In the genomic region with DNA sequence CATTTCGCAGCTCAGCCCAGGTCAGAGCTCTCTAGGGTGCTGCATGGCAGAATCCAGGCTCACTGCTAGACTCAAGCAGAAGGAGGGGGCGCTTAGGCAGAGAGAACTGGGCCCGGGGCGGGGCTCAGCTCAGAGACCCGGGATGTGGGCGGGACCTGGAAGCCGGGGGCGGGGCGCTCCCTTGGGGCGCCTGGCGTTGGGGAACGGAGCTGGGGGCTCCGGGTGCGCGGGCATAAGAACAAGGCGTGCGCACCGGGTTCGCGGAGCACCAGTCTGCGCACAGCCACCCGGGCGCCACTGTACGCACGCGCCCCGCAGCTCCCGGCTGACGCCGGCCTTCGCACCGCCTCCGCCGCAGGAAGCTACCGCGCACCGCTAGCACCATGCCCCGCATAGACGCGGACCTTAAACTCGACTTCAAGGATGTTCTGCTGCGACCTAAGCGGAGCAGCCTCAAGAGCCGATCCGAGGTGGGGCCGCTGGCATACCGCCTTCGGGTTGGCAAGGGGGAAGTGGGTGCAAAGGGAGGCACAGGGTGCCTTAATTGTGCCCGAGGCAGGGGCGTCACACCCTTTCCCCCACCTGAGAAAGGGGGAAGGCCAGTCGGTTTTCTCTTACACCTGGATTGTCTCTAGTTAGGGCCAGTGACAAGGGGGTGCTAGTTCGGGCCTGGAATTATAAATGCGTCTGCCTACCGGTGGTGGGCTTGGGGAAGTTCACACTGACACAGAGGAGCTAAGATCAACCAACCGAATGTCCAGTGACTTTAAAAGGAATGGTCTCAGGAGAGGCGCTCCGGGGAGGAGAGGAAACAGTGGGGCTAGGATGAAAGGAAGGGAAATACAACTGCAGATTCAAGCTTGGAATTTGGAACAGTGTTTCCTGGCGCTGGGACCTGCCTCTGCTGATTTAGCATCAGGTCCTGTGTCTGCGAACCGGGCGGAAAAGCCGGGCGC, we compare ENCODE assay signal across 8 mouse cellular contexts. TPM values are rescaled to one million over a fixed set of nuclear protein-coding genes. Genes with fewer than 3 reads are reported as not detected.
A peak's percentile ranks its signal among the peaks of the same experiment; 100 is the strongest.
DNase-seq lines count a peak whose midpoint lies in the region; ATAC-seq and TF ChIP-seq lines count a peak whose summit lies in the region.

A gene (plus strand): TSS at position 171 of the 956 bp plus-strand sequence.

- no peaks in the 10 kb centered on the region for H3K36me3 ChIP-seq in embryonic facial prominence, embryonic 12.5 days
- H3K36me3 ChIP-seq in kidney, embryonic 15.5 days: no peaks in the 10 kb centered on the region
- no peaks in the 10 kb centered on the region for H3K36me3 ChIP-seq in liver, adult 2 months (ENCODE audit: control insufficient read depth, insufficient read depth, low read length)
- no peaks in the 10 kb centered on the region for H3K36me3 ChIP-seq in myocyte (ENCODE audit: control insufficient read depth, insufficient read depth)
- H3K36me3 ChIP-seq in stomach, embryonic 16.5 days (ENCODE audit: control insufficient read depth, insufficient read depth, low read length): no peaks in the 10 kb centered on the region

- H3ac ChIP-seq in myocyte (ENCODE audit: control insufficient read depth, insufficient read length): peak within 1 kb of the TSS; percentile 14

- no peak within 1 kb of the TSS for H3K27ac ChIP-seq in embryonic facial prominence, embryonic 12.5 days
- peak within 1 kb of the TSS; percentile 84 for H3K27ac ChIP-seq in kidney, embryonic 15.5 days
- H3K27ac ChIP-seq in liver, adult 2 months (replicated peaks; ENCODE audit: insufficient read depth, low read depth, low read length): no peak within 1 kb of the TSS
- H3K27ac ChIP-seq in stomach, embryonic 16.5 days (ENCODE audit: low read length): peak within 1 kb of the TSS; percentile 75

- no peak for TF ChIP-seq CTCF in liver, adult 2 months (IDR thresholded peaks at IDR 0.05; ENCODE audit: low read depth, low read length)

- 1% methylated on average over 63 of the region's 63 CpGs for WGBS in embryonic facial prominence, embryonic 12.5 days
- under 1% methylated on average over 47 of the region's 63 CpGs for WGBS in kidney, embryonic 15.5 days
- 2% methylated on average over 63 of the region's 63 CpGs for whole genome bisulfite sequencing in liver, adult 2 months
- under 1% methylated on average over 63 of the region's 63 CpGs for WGBS in stomach, embryonic 16.5 days

- peak within 1 kb of the TSS; percentile 64 for H3K9ac ChIP-seq in embryonic facial prominence, embryonic 12.5 days
- peak within 1 kb of the TSS; percentile 71 for H3K9ac ChIP-seq in kidney, embryonic 15.5 days
- peak within 1 kb of the TSS; percentile 20 for H3K9ac ChIP-seq in liver, adult 2 months (ENCODE audit: low read depth, low read length)
- H3K9ac ChIP-seq in stomach, embryonic 16.5 days (ENCODE audit: low read length): peak within 1 kb of the TSS; percentile 75

- H3K4me2 ChIP-seq in embryonic facial prominence, embryonic 12.5 days (replicated peaks): peak within 1 kb of the TSS; percentile 95
- peak within 1 kb of the TSS; percentile 96 for H3K4me2 ChIP-seq in kidney, embryonic 15.5 days
- H3K4me2 ChIP-seq in myocyte (ENCODE audit: low read depth): peak within 1 kb of the TSS; percentile 88
- peak within 1 kb of the TSS; percentile 90 for H3K4me2 ChIP-seq in stomach, embryonic 16.5 days (ENCODE audit: low read depth, low read length)

- DNase-seq in 3134 (ENCODE audit: extremely low read depth, insufficient read length, low spot score): peak; percentile 65
- peak; percentile 80 to 91 for DNase-seq in adrenal gland, postnatal 36 days
- peak; percentile 70 to 76 for DNase-seq in heart, adult 9 months (ENCODE audit: low spot score in 2 of 2)
- DNase-seq in liver, adult 2 months (ENCODE audit: extremely low read depth, low read depth, low spot score): no peak

- H3K79me2 ChIP-seq in liver, adult 2 months (ENCODE audit: control insufficient read depth, insufficient read depth, low read length): no peaks in the 10 kb centered on the region
- H3K79me2 ChIP-seq in myocyte (ENCODE audit: control insufficient read depth, insufficient read depth): no peaks in the 10 kb centered on the region

- TF ChIP-seq POLR2A in liver, adult 2 months (IDR thresholded peaks at IDR 0.05; ENCODE audit: extremely low read depth, insufficient read depth, low read length): no peak
- TF ChIP-seq POLR2A in myocyte (IDR thresholded peaks at IDR 0.05; ENCODE audit: insufficient read length, low read depth): peak; percentile 34

- ATAC-seq in embryonic facial prominence, embryonic 12.5 days (ENCODE audit: insufficient number of reproducible peaks, insufficient read depth, low FRiP score, low TSS enrichment): peak; percentile 85
- peak; percentile 89 for ATAC-seq in kidney, embryonic 15.5 days (replicated peaks; ENCODE audit: low FRiP score)
- ATAC-seq in stomach, embryonic 16.5 days (ENCODE audit: insufficient read depth, low FRiP score): peak; percentile 88

- peaks cover 19% of the 10 kb centered on the region for H3K4me1 ChIP-seq in embryonic facial prominence, embryonic 12.5 days
- H3K4me1 ChIP-seq in kidney, embryonic 15.5 days: peaks cover 47% of the 10 kb centered on the region
- peaks cover 3% of the 10 kb centered on the region; the same call in 1 of the 2 replicates for H3K4me1 ChIP-seq in liver, adult 2 months (ENCODE audit: control insufficient read depth, insufficient read depth, low read length)
- peaks cover 21% of the 10 kb centered on the region; the same call in 1 of the 2 replicates for H3K4me1 ChIP-seq in stomach, embryonic 16.5 days (ENCODE audit: control insufficient read depth, insufficient read depth, low read length)

- H3K9me3 ChIP-seq in embryonic facial prominence, embryonic 12.5 days: no peaks in the 10 kb centered on the region
- H3K9me3 ChIP-seq in kidney, embryonic 15.5 days (replicated peaks): no peaks in the 10 kb centered on the region; the same call in 1 of the 2 replicates
- H3K9me3 ChIP-seq in stomach, embryonic 16.5 days (replicated peaks; ENCODE audit: control insufficient read depth, low read length): no peaks in the 10 kb centered on the region

- H3K27me3 ChIP-seq in embryonic facial prominence, embryonic 12.5 days: 0 out of 2 replicates have a peak, but pooled peaks cover 15% of the 10 kb centered on the region
- no peaks in the 10 kb centered on the region for H3K27me3 ChIP-seq in kidney, embryonic 15.5 days
- H3K27me3 ChIP-seq in liver, adult 2 months (ENCODE audit: control insufficient read depth, insufficient read depth, low read length): peaks cover 3% of the 10 kb centered on the region; the same call in 1 of the 2 replicates
- H3K27me3 ChIP-seq in myocyte (ENCODE audit: control insufficient read depth, insufficient read depth, insufficient read length): no peaks in the 10 kb centered on the region
- no peaks in the 10 kb centered on the region for H3K27me3 ChIP-seq in stomach, embryonic 16.5 days (ENCODE audit: control insufficient read depth, insufficient read depth, low read length)

- peak within 1 kb of the TSS; percentile 55 for H3K4me3 ChIP-seq in embryonic facial prominence, embryonic 12.5 days
- peak within 1 kb of the TSS; percentile 64 for H3K4me3 ChIP-seq in kidney, embryonic 15.5 days (replicated peaks)
- peak within 1 kb of the TSS; percentile 49 for H3K4me3 ChIP-seq in liver, adult 2 months (ENCODE audit: insufficient read depth, low read depth, low read length)
- peak within 1 kb of the TSS; percentile 33 for H3K4me3 ChIP-seq in myocyte
- peak within 1 kb of the TSS; percentile 65 for H3K4me3 ChIP-seq in stomach, embryonic 16.5 days (replicated peaks; ENCODE audit: low read length)

TF ChIP-seq in myocyte, 11 proteins besides CTCF, POLR2A, EP300 and RAD21:
- TF ChIP-seq E2F4 (IDR thresholded peaks at IDR 0.05; ENCODE audit: insufficient read depth) (no peak), POLR2AphosphoS2 (IDR thresholded peaks at IDR 0.05; ENCODE audit: insufficient read length, low read depth) (no peak), REST (IDR thresholded peaks at IDR 0.05; ENCODE audit: insufficient read depth, insufficient read length) (no peak), TCF3 (IDR thresholded peaks at IDR 0.05; ENCODE audit: insufficient read length, low read depth) (no peak), USF1 (IDR thresholded peaks at IDR 0.05; ENCODE audit: low read depth) (no peak), TCF12 (IDR thresholded peaks at IDR 0.05; ENCODE audit: insufficient read depth, poor library complexity, severe bottlenecking) (no peak), MYOG (IDR thresholded peaks at IDR 0.05; ENCODE audit: control insufficient read depth in 1 of 3, insufficient read depth in 1 of 3, insufficient read length in 2 of 3, low read depth in 2 of 3) (no peak), CEBPB (IDR thresholded peaks at IDR 0.05; ENCODE audit: insufficient read depth, poor library complexity, severe bottlenecking) (no peak), MAX (IDR thresholded peaks at IDR 0.05; ENCODE audit: low read depth) (no peak), SRF (IDR thresholded peaks at IDR 0.05; ENCODE audit: control insufficient read depth, insufficient read length, low read depth) (no peak), MYOD1 (IDR thresholded peaks at IDR 0.05; ENCODE audit: control insufficient read depth in 1 of 3, insufficient read length in 2 of 3, low read depth in 2 of 3) (no peak)

RNA-seq across cellular contexts. Expression of the gene that starts here (rescaled TPM):
- total RNA-seq in adrenal gland, postnatal 36 days (2021): 10 to 100 TPM; 16.9 to 34.3 TPM
- polyA plus RNA-seq in embryonic facial prominence, embryonic 12.5 days (2016; fragmentation: Nextera tagmentation; extraction: Ambion mirVana): 21.2 and 21.4 TPM in 2 replicates
- 49.9 and 52.1 TPM in 2 replicates for polyA plus RNA-seq in kidney, embryonic 15.5 days (2015; fragmentation: Nextera tagmentation; extraction: Ambion mirVana)
- 0.74 and 1.1 TPM in 2 replicates for total RNA-seq in liver, adult 2 months (2014; rRNA removed)
- 1.5 and 2.2 TPM in 2 replicates for polyA plus RNA-seq in liver, adult 2 months (2012; rRNA removed)
- polyA plus RNA-seq in myocyte (2012; fragmentation: generic; extraction: Trizol): 41.6 TPM
- 39.8 and 50.5 TPM in 2 replicates for polyA plus RNA-seq in stomach, embryonic 16.5 days (2015; fragmentation: Nextera tagmentation; extraction: Ambion mirVana)

Comparison
In these comparisons a context has a peak if more than half of its experiments do, and no peak if none do; other contexts are left out.
1. H3K27ac ChIP-seq: peak in kidney, embryonic 15.5 days (single experiment) and stomach, embryonic 16.5 days (single experiment); none in embryonic facial prominence, embryonic 12.5 days (single experiment) and liver, adult 2 months (single experiment).
2. H3K9ac ChIP-seq: peak in every context shown above with its lines; median percentile 75 in stomach, embryonic 16.5 days; 71 in kidney, embryonic 15.5 days; 64 in embryonic facial prominence, embryonic 12.5 days; 20 in liver, adult 2 months.
3. Peak in every context shown above with its lines, with median percentiles within 50 percentile points of each other: ATAC-seq, H3K4me2 ChIP-seq and H3K4me3 ChIP-seq.